Mouse (Mus musculus) myocyte (in vitro differentiated cells): Measurements from ENCODE around the gene Il9r. TPM values are rescaled to one million over a fixed set of nuclear protein-coding genes. Genes with fewer than 3 reads are reported as not detected.

Experiments used
- H3K27me3 ChIP-seq: one replicate; pipeline ENCODE4 v1.6.1; 2011; ENCODE audit not compliant: control insufficient read depth, insufficient read depth, insufficient read length
- H3K36me3 ChIP-seq: one replicate; pipeline ENCODE4 v1.6.1; 2011; ENCODE audit not compliant: control insufficient read depth, insufficient read depth
- H3K4me2 ChIP-seq: one replicate; pipeline ENCODE4 v1.6.1; 2011; ENCODE audit warnings: low read depth, control low read depth
- H3K4me3 ChIP-seq: one replicate; pipeline ENCODE4 v1.5.1; 2011; ENCODE audit warnings: mild to moderate bottlenecking, control low read depth, moderate library complexity
- H3K79me2 ChIP-seq: one replicate; pipeline ENCODE4 v1.6.1; 2011; ENCODE audit not compliant: control insufficient read depth, insufficient read depth
- H3ac ChIP-seq: one replicate; pipeline ENCODE4 v1.6.1; 2011; ENCODE audit not compliant: control insufficient read depth, insufficient read length
- CEBPB ChIP-seq: IDR thresholded peaks from 2 replicates; pipeline ENCODE4 v1.6.1; 2011; ENCODE audit warnings: mild to moderate bottlenecking, moderate library complexity; ENCODE audit not compliant: poor library complexity, insufficient read depth, severe bottlenecking
- E2F4 ChIP-seq: IDR thresholded peaks from one replicate; pipeline ENCODE4 v1.6.1; 2011; ENCODE audit warnings: mild to moderate bottlenecking, control low read depth, moderate library complexity; ENCODE audit not compliant: insufficient read depth
- MAX ChIP-seq: IDR thresholded peaks from one replicate; pipeline ENCODE4 v1.6.1; 2011; ENCODE audit warnings: low read depth, mild to moderate bottlenecking, control low read depth
- MYOD1 ChIP-seq, 3 experiments: IDR thresholded peaks; one replicate each; pipeline ENCODE4 v1.6.1; 2011; ENCODE audit warnings: control low read depth in 2 of 3, low read depth in 2 of 3, mild to moderate bottlenecking in 2 of 3, moderate library complexity in 1 of 3; ENCODE audit not compliant: insufficient read length in 2 of 3, control insufficient read depth in 1 of 3
- MYOG ChIP-seq, 3 experiments: IDR thresholded peaks; one replicate each; pipeline ENCODE4 v1.6.1; 2011; ENCODE audit warnings: control low read depth in 2 of 3, low read depth in 2 of 3, mild to moderate bottlenecking in 2 of 3; ENCODE audit not compliant: insufficient read length in 2 of 3, control insufficient read depth in 1 of 3, insufficient read depth in 1 of 3
- POLR2A ChIP-seq: IDR thresholded peaks from one replicate; pipeline ENCODE4 v1.6.1; 2011; ENCODE audit warnings: low read depth, mild to moderate bottlenecking, control low read depth, moderate library complexity; ENCODE audit not compliant: insufficient read length
- POLR2AphosphoS2 ChIP-seq: IDR thresholded peaks from one replicate; pipeline ENCODE4 v1.6.1; 2011; ENCODE audit warnings: low read depth, control low read depth; ENCODE audit not compliant: insufficient read length
- REST ChIP-seq: IDR thresholded peaks from one replicate; pipeline ENCODE4 v1.6.1; 2011; ENCODE audit warnings: mild to moderate bottlenecking, control low read depth, moderate library complexity; ENCODE audit not compliant: insufficient read depth, insufficient read length
- SRF ChIP-seq: IDR thresholded peaks from one replicate; pipeline ENCODE4 v1.6.1; 2011; ENCODE audit warnings: low read depth; ENCODE audit not compliant: control insufficient read depth, insufficient read length
- TCF12 ChIP-seq: IDR thresholded peaks from one replicate; pipeline ENCODE4 v1.6.1; 2011; ENCODE audit warnings: mild to moderate bottlenecking, control low read depth; ENCODE audit not compliant: poor library complexity, insufficient read depth, severe bottlenecking
- TCF3 ChIP-seq: IDR thresholded peaks from one replicate; pipeline ENCODE4 v1.6.1; 2011; ENCODE audit warnings: low read depth, control low read depth; ENCODE audit not compliant: insufficient read length
- USF1 ChIP-seq: IDR thresholded peaks from one replicate; pipeline ENCODE4 v1.6.1; 2011; ENCODE audit warnings: low read depth, mild to moderate bottlenecking, control low read depth, moderate library complexity
- polyA plus RNA-seq: library from polyadenylated mRNA; unstranded; fragments of >200 nt; fragmentation: generic; extraction: Trizol; gene quantifications from one replicate; pipeline ENCODE4 v1.2.1, GENCODE M21; 2012; ENCODE audit warnings: missing spikeins

The Il9r gene
- polyA plus RNA-seq, 1 experiment = 0.01 TPM

GRCm38 (mm10) chr11:32149605-32150004, 50.5 kb downstream of the Il9r start:
- H3K27me3 ChIP-seq = peaks cover 23% of the 10 kb centered on the region
- no peak overlapping the region for H3K4me2 ChIP-seq
- TF ChIP-seq MYOG (IDR thresholded peaks at IDR 0.05; ENCODE audit: control insufficient read depth in 1 of 3, insufficient read depth in 1 of 3, insufficient read length in 2 of 3, low read depth in 2 of 3) (no peak), SRF (no peak), POLR2A (no peak)

GRCm38 (mm10) chr11:32142771-32143170, 57.3 kb downstream of the Il9r start:
- H3K4me2 ChIP-seq = no peak overlapping the region
- H3K36me3 ChIP-seq = no peaks in the 10 kb centered on the region
- no peak overlapping the region for H3ac ChIP-seq
- peaks cover 12% of the 10 kb centered on the region for H3K27me3 ChIP-seq
- no peak overlapping the region for H3K4me3 ChIP-seq
- no peak for TF ChIP-seq SRF
- no peak for TF ChIP-seq MYOD1 (IDR thresholded peaks at IDR 0.05; ENCODE audit: control insufficient read depth in 1 of 3, insufficient read length in 2 of 3, low read depth in 2 of 3)
- no peak for TF ChIP-seq TCF12
- TF ChIP-seq POLR2AphosphoS2 = no peak
- TF ChIP-seq POLR2A = no peak
- no peak for TF ChIP-seq MAX
- TF ChIP-seq CEBPB = no peak
- TF ChIP-seq MYOG (IDR thresholded peaks at IDR 0.05; ENCODE audit: control insufficient read depth in 1 of 3, insufficient read depth in 1 of 3, insufficient read length in 2 of 3, low read depth in 2 of 3) = no peak
- TF ChIP-seq TCF3 = no peak
- TF ChIP-seq USF1 = no peak
- no peak for TF ChIP-seq E2F4
- TF ChIP-seq REST = no peak
- H3K79me2 ChIP-seq = no peaks in the 10 kb centered on the region

More at GRCm38 (mm10) chr11:32149605-32150004, 50.5 kb downstream of the Il9r start:
- Histone ChIP-seq H3K36me3 (no peaks in the 10 kb centered on the region), H3K79me2 (no peaks in the 10 kb centered on the region), H3K4me3 (no peak overlapping the region), H3ac (no peak overlapping the region)

- no peak overlapping the region for H3ac ChIP-seq
- H3K4me2 ChIP-seq = no peak overlapping the region
- peaks cover 9% of the 10 kb centered on the region for H3K27me3 ChIP-seq
- no peaks in the 10 kb centered on the region for H3K36me3 ChIP-seq
- no peak overlapping the region for H3K4me3 ChIP-seq
- TF ChIP-seq POLR2A (no peak), REST (no peak), MAX (no peak), USF1 (no peak), CEBPB (no peak), MYOD1 (IDR thresholded peaks at IDR 0.05; ENCODE audit: control insufficient read depth in 1 of 3, insufficient read length in 2 of 3, low read depth in 2 of 3) (no peak), E2F4 (no peak), TCF3 (no peak), POLR2AphosphoS2 (no peak)
- no peaks in the 10 kb centered on the region for H3K79me2 ChIP-seq
These were observed 58.2 kb downstream of the Il9r start for GRCm38 (mm10) chr11:32141627-32142586.

- TF ChIP-seq POLR2A = no peak
- TF ChIP-seq USF1 = no peak
- TF ChIP-seq MYOD1 (IDR thresholded peaks at IDR 0.05; ENCODE audit: control insufficient read depth in 1 of 3, insufficient read length in 2 of 3, low read depth in 2 of 3) = no peak
- TF ChIP-seq POLR2AphosphoS2 = no peak
- TF ChIP-seq MYOG (IDR thresholded peaks at IDR 0.05; ENCODE audit: control insufficient read depth in 1 of 3, insufficient read depth in 1 of 3, insufficient read length in 2 of 3, low read depth in 2 of 3) = no peak
- no peak for TF ChIP-seq TCF12
- no peak for TF ChIP-seq SRF
- no peak for TF ChIP-seq TCF3
- TF ChIP-seq MAX = no peak
- no peak for TF ChIP-seq REST
- no peak overlapping the region for H3ac ChIP-seq
- H3K27me3 ChIP-seq = peaks cover 9% of the 10 kb centered on the region
- H3K4me2 ChIP-seq = no peak overlapping the region
- H3K36me3 ChIP-seq = no peaks in the 10 kb centered on the region
- H3K4me3 ChIP-seq = no peak overlapping the region
- no peaks in the 10 kb centered on the region for H3K79me2 ChIP-seq
These were observed 59.0 kb downstream of the Il9r start for GRCm38 (mm10) chr11:32141034-32141433.

- Histone ChIP-seq H3K4me3 (no peak overlapping the region), H3K27me3 (peaks cover 5% of the 10 kb centered on the region), H3K79me2 (no peaks in the 10 kb centered on the region), H3ac (no peak overlapping the region), H3K4me2 (no peak overlapping the region), H3K36me3 (no peaks in the 10 kb centered on the region)
- TF ChIP-seq REST (no peak), POLR2A (no peak), MAX (no peak), TCF3 (no peak), TCF12 (no peak), MYOG (IDR thresholded peaks at IDR 0.05; ENCODE audit: control insufficient read depth in 1 of 3, insufficient read depth in 1 of 3, insufficient read length in 2 of 3, low read depth in 2 of 3) (no peak), E2F4 (no peak), MYOD1 (IDR thresholded peaks at IDR 0.05; ENCODE audit: control insufficient read depth in 1 of 3, insufficient read length in 2 of 3, low read depth in 2 of 3) (no peak), POLR2AphosphoS2 (no peak), CEBPB (no peak), SRF (no peak), USF1 (no peak)
These were observed 60.5 kb downstream of the Il9r start for GRCm38 (mm10) chr11:32139528-32139961.
